Mouse (Mus musculus) MEL (cell line): ENCODE measurements around the gene Gosr2. TPM values are rescaled to one million over a fixed set of nuclear protein-coding genes. Genes with fewer than 3 reads are reported as not detected.

Experiments used
- DNase-seq: peaks from one replicate; pipeline ENCODE4 v3.0.0; 2011; ENCODE audit warnings: low read depth, low spot score
- H3K27ac ChIP-seq: 2 replicates; pipeline ENCODE4 v1.5.1; 2012; ENCODE audit warnings: low read depth, mild to moderate bottlenecking, control low read depth, low read length, moderate library complexity; ENCODE audit not compliant: control insufficient read depth
- H3K27me3 ChIP-seq, 2 experiments: fragments of 150-350 bp in 1 of 2; sonication (generic) in 1 of 2; 2 replicates each; pipeline ENCODE4 v1.6.1; 2012; ENCODE audit warnings: low read length in 2 of 2, mild to moderate bottlenecking in 2 of 2, improper control_type of control experiment in 1 of 2, moderate library complexity in 1 of 2; ENCODE audit not compliant: insufficient read depth in 2 of 2, control insufficient read depth in 1 of 2
- H3K36me3 ChIP-seq, 2 experiments: 2 replicates each; pipeline ENCODE4 v1.6.1; 2012 to 2014; ENCODE audit warnings: low read length in 2 of 2, improper control_type of control experiment in 1 of 2, inconsistent platforms in 1 of 2, mild to moderate bottlenecking in 1 of 2; ENCODE audit not compliant: insufficient read depth in 2 of 2, control insufficient read depth in 1 of 2
- H3K4me1 ChIP-seq, 2 experiments: fragments of 150-350 bp in 1 of 2; sonication (generic) in 1 of 2; 2 replicates each; pipeline ENCODE4 v1.6.1; 2012; ENCODE audit warnings: low read length in 2 of 2, improper control_type of control experiment in 1 of 2, mild to moderate bottlenecking in 1 of 2; ENCODE audit not compliant: insufficient read depth in 2 of 2, control insufficient read depth in 1 of 2
- H3K4me3 ChIP-seq, 2 experiments: fragments of 150-350 bp in 1 of 2; sonication (generic) in 1 of 2; 2 replicates each; pipeline ENCODE4 v1.5.1; 2012; ENCODE audit warnings: low read depth in 2 of 2, low read length in 2 of 2, mild to moderate bottlenecking in 2 of 2, moderate library complexity in 2 of 2, control low read depth in 1 of 2, improper control_type of control experiment in 1 of 2; ENCODE audit not compliant: control insufficient read depth in 1 of 2, insufficient read depth in 1 of 2
- H3K79me2 ChIP-seq: 2 replicates; pipeline ENCODE4 v1.6.1; 2012; ENCODE audit warnings: mild to moderate bottlenecking, low read length, moderate library complexity; ENCODE audit not compliant: control insufficient read depth, poor library complexity, insufficient read depth
- H3K9ac ChIP-seq: 2 replicates; pipeline ENCODE4 v1.6.1; 2012; ENCODE audit warnings: low read depth, mild to moderate bottlenecking, control low read depth, low read length, moderate library complexity; ENCODE audit not compliant: control insufficient read depth, poor library complexity, severe bottlenecking
- H3K9me3 ChIP-seq: fragments of 150-350 bp; sonication (generic); replicated peaks from 2 replicates; pipeline ENCODE4 v1.6.1; 2012; ENCODE audit warnings: mild to moderate bottlenecking, low read length, improper control_type of control experiment, moderate library complexity; ENCODE audit not compliant: insufficient read depth
- BHLHE40 ChIP-seq: IDR thresholded peaks from 2 replicates; pipeline ENCODE4 v1.6.1; 2012; ENCODE audit warnings: low read depth, mild to moderate bottlenecking, inconsistent platforms, low read length, improper control_type of control experiment, borderline replicate concordance
- CHD2 ChIP-seq: IDR thresholded peaks from 2 replicates; pipeline ENCODE4 v1.6.1; 2011; ENCODE audit warnings: low read length, improper control_type of control experiment
- CTCF ChIP-seq, 3 experiments: IDR thresholded peaks in 2 of 3; conservative IDR thresholded peaks in 1 of 3; 2 replicates each; pipeline ENCODE4 v1.5.1; 2011 to 2012; ENCODE audit warnings: low read length in 3 of 3, low read depth in 2 of 3, mild to moderate bottlenecking in 2 of 3, improper control_type of control experiment in 1 of 3, inconsistent platforms in 1 of 3, mixed read lengths in 1 of 3, moderate library complexity in 1 of 3; ENCODE audit not compliant: control insufficient read depth in 1 of 3, insufficient read depth in 1 of 3, poor library complexity in 1 of 3, severe bottlenecking in 1 of 3
- E2F4 ChIP-seq: IDR thresholded peaks from 2 replicates; pipeline ENCODE4 v1.6.1; 2011; ENCODE audit warnings: low read depth, low read length, improper control_type of control experiment, borderline replicate concordance
- ELF1 ChIP-seq: IDR thresholded peaks from 2 replicates; pipeline ENCODE4 v1.6.1; 2014; ENCODE audit warnings: low read depth, mild to moderate bottlenecking, inconsistent platforms, low read length, improper control_type of control experiment, moderate library complexity
- EP300 ChIP-seq, 2 experiments: IDR thresholded peaks; 2 replicates each; pipeline ENCODE4 v1.6.1; 2011; ENCODE audit warnings: improper control_type of control experiment in 2 of 2, low read length in 2 of 2, low read depth in 1 of 2, mild to moderate bottlenecking in 1 of 2
- GABPA ChIP-seq: IDR thresholded peaks from 2 replicates; pipeline ENCODE4 v1.6.1; 2012; ENCODE audit warnings: low read depth, mild to moderate bottlenecking, inconsistent platforms, low read length, improper control_type of control experiment, moderate library complexity
- GATA1 ChIP-seq: IDR thresholded peaks from 2 replicates; pipeline ENCODE4 v1.6.1; 2011; ENCODE audit warnings: low read depth, low read length, improper control_type of control experiment
- HCFC1 ChIP-seq: IDR thresholded peaks from 2 replicates; pipeline ENCODE4 v1.6.1; 2012; ENCODE audit warnings: low read depth, mild to moderate bottlenecking, inconsistent platforms, low read length, improper control_type of control experiment, moderate library complexity
- JUND ChIP-seq: IDR thresholded peaks from 2 replicates; pipeline ENCODE4 v1.6.1; 2011; ENCODE audit warnings: low read depth, mild to moderate bottlenecking, improper control_type of control experiment, low read length
- MAFK ChIP-seq: IDR thresholded peaks from 2 replicates; pipeline ENCODE4 v1.6.1; 2011; ENCODE audit warnings: low read depth, mild to moderate bottlenecking, low read length, improper control_type of control experiment, borderline replicate concordance
- MAZ ChIP-seq: IDR thresholded peaks from 2 replicates; pipeline ENCODE4 v1.6.1; 2012; ENCODE audit warnings: low read depth, mild to moderate bottlenecking, inconsistent platforms, low read length, improper control_type of control experiment
- MXI1 ChIP-seq: IDR thresholded peaks from 2 replicates; pipeline ENCODE4 v1.6.1; 2011; ENCODE audit warnings: mild to moderate bottlenecking, low read depth, low read length, improper control_type of control experiment
- MYB ChIP-seq: IDR thresholded peaks from 2 replicates; pipeline ENCODE4 v1.6.1; 2011; ENCODE audit warnings: mild to moderate bottlenecking, low read depth, low read length, improper control_type of control experiment
- MYC ChIP-seq: IDR thresholded peaks from 2 replicates; pipeline ENCODE4 v1.6.1; 2011; ENCODE audit warnings: low read depth, mild to moderate bottlenecking, low read length, improper control_type of control experiment, moderate library complexity
- NRF1 ChIP-seq: IDR thresholded peaks from 2 replicates; pipeline ENCODE4 v1.6.1; 2014; ENCODE audit warnings: low read depth, mild to moderate bottlenecking, inconsistent platforms, low read length, improper control_type of control experiment, moderate library complexity; ENCODE audit not compliant: poor library complexity, insufficient read depth, severe bottlenecking
- POLR2A ChIP-seq, 2 experiments: IDR thresholded peaks; 2 replicates each; pipeline ENCODE4 v1.6.1; 2011 to 2012; ENCODE audit warnings: low read length in 2 of 2, mild to moderate bottlenecking in 2 of 2, control low read depth in 1 of 2, improper control_type of control experiment in 1 of 2, low read depth in 1 of 2, moderate library complexity in 1 of 2; ENCODE audit not compliant: control insufficient read depth in 1 of 2, insufficient read depth in 1 of 2, poor library complexity in 1 of 2
- POLR2AphosphoS2 ChIP-seq: IDR thresholded peaks from 2 replicates; pipeline ENCODE4 v1.6.1; 2011; ENCODE audit warnings: low read length, improper control_type of control experiment
- POLR2AphosphoS5 ChIP-seq: IDR thresholded peaks from 2 replicates; pipeline ENCODE4 v1.6.1; 2012; ENCODE audit warnings: low read depth, borderline replicate concordance, mild to moderate bottlenecking, inconsistent platforms, low read length, moderate library complexity, mixed read lengths
- SIN3A ChIP-seq: IDR thresholded peaks from 2 replicates; pipeline ENCODE4 v1.6.1; 2012; ENCODE audit warnings: low read length, improper control_type of control experiment, inconsistent platforms
- SMC3 ChIP-seq: IDR thresholded peaks from 2 replicates; pipeline ENCODE4 v1.6.1; 2011; ENCODE audit warnings: low read depth, low read length, improper control_type of control experiment
- TAL1 ChIP-seq: IDR thresholded peaks from 2 replicates; pipeline ENCODE4 v1.6.1; 2012; ENCODE audit warnings: mild to moderate bottlenecking, inconsistent platforms, low read length, moderate library complexity, mixed read lengths
- USF1 ChIP-seq: IDR thresholded peaks from 2 replicates; pipeline ENCODE4 v1.6.1; 2014; ENCODE audit warnings: low read depth, mild to moderate bottlenecking, inconsistent platforms, low read length, improper control_type of control experiment, moderate library complexity
- USF2 ChIP-seq, 2 experiments: IDR thresholded peaks; 2 replicates each; pipeline ENCODE4 v1.6.1; 2011 to 2012; ENCODE audit warnings: improper control_type of control experiment in 2 of 2, low read length in 2 of 2, borderline replicate concordance in 1 of 2, inconsistent platforms in 1 of 2, low read depth in 1 of 2, mild to moderate bottlenecking in 1 of 2; ENCODE audit not compliant: insufficient read depth in 1 of 2
- ZKSCAN1 ChIP-seq: IDR thresholded peaks from 2 replicates; pipeline ENCODE4 v1.6.1; 2012; ENCODE audit warnings: low read depth, mild to moderate bottlenecking, inconsistent platforms, low read length, improper control_type of control experiment, moderate library complexity
- ZNF384 ChIP-seq: IDR thresholded peaks from 2 replicates; pipeline ENCODE4 v1.6.1; 2012; ENCODE audit warnings: low read depth, mild to moderate bottlenecking, inconsistent platforms, low read length, improper control_type of control experiment
- polyA plus RNA-seq, 2 experiments: library from polyadenylated mRNA; stranded (reverse) in 1 of 2; unstranded in 1 of 2; fragments of >175 nt in 1 of 2; fragments of >200 nt in 1 of 2; gene quantifications; 2 replicates each; pipeline versions ENCODE4 v1.2.1 to v1.2.4; 2012; ENCODE audit warnings: low replicate concordance in 2 of 2, low read depth in 1 of 2; ENCODE audit not compliant: insufficient read length in 2 of 2, insufficient read depth in 1 of 2, missing spikeins in 1 of 2
- total RNA-seq: library from RNA; depleted of rRNA; stranded (reverse); fragments of 300-350 nt; gene quantifications from 2 replicates; pipeline ENCODE4 v1.2.3, GENCODE M21; 2012

Gene Gosr2
- total and polyA plus RNA-seq, 3 experiments: 101 to 149 TPM; not detected in 1

DNA sequence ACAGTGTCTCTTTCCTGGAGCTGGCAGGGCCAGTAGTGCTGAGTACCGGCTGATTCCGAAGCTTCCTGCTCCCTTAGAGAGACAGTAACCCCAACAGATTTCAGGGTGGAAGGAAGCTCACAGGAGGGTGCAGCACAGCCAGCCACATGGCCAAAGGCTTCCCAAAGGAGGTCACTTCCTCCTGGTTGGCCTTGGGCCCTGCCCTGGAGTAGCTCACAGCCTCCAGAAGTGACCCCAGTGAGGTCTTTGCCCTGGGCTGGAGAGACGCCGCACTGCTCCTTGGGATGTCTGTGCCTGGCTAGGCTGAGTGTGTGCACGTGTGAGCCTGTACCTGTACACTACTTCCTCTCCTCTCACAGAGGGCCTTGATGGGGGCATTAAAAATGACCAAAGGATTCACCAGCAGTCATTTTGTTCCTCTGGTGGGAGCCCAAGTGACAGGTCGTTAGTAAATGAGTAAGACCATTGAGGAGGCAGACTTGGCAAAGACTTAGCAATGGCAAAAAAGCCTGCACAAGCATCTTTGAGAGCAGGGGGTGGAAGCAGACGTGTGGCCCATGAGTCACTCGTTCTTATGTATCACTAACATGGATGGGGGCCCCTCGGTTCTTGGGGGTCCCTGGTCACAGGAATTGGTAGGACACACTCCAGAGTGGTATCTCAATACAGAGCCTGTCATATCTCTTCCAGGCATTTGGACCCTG is 31.7 kb upstream of the Gosr2 start:
- H3K9ac ChIP-seq: no peak overlapping the region
- TF ChIP-seq MAFK (no peak), CHD2 (no peak), MXI1 (no peak), TAL1 (no peak), ELF1 (no peak), E2F4 (no peak), POLR2AphosphoS5 (no peak), BHLHE40 (no peak), EP300 (IDR thresholded peaks at IDR 0.05; ENCODE audit: low read depth in 1 of 2, low read length in 2 of 2) (no peak), MYC (no peak), JUND (no peak), CTCF (IDR thresholded peaks at IDR 0.05 in 2 of 3, conservative IDR thresholded peaks at IDR 0.05 in 1 of 3; ENCODE audit: control insufficient read depth in 1 of 3, insufficient read depth in 1 of 3, low read depth in 2 of 3, low read length in 3 of 3, poor library complexity in 1 of 3, severe bottlenecking in 1 of 3) (no peak), HCFC1 (no peak), ZKSCAN1 (no peak), MAZ (no peak), ZNF384 (no peak), USF2 (IDR thresholded peaks at IDR 0.05; ENCODE audit: borderline replicate concordance in 1 of 2, insufficient read depth in 1 of 2, low read depth in 1 of 2, low read length in 2 of 2) (no peak), MYB (no peak), GABPA (no peak)
- H3K4me3 ChIP-seq: no peak overlapping the region
- H3K27ac ChIP-seq: no peak overlapping the region
- no peaks in the 10 kb centered on the region for H3K27me3 ChIP-seq
- H3K4me1 ChIP-seq: no peaks in the 10 kb centered on the region
- no peak for DNase-seq
- H3K79me2 ChIP-seq: no peaks in the 10 kb centered on the region
- H3K36me3 ChIP-seq: no peaks in the 10 kb centered on the region
- H3K9me3 ChIP-seq: no peaks in the 10 kb centered on the region

GRCm38 (mm10) chr11:103724331-103724771 is 26.7 kb upstream of the Gosr2 start:
- Histone ChIP-seq H3K79me2 (no peaks in the 10 kb centered on the region), H3K9ac (no peak overlapping the region), H3K4me3 (no peak overlapping the region), H3K36me3 (no peaks in the 10 kb centered on the region), H3K4me1 (no peaks in the 10 kb centered on the region), H3K27ac (no peak overlapping the region), H3K9me3 (no peaks in the 10 kb centered on the region), H3K27me3 (peaks cover 0 to 2% of the 10 kb centered on the region in 2 experiments; a peak in 1 of 4 replicates)
- TF ChIP-seq NRF1 (no peak), ELF1 (no peak), POLR2A (IDR thresholded peaks at IDR 0.05; ENCODE audit: control insufficient read depth in 1 of 2, insufficient read depth in 1 of 2, low read depth in 1 of 2, low read length in 2 of 2, poor library complexity in 1 of 2) (no peak), GATA1 (no peak), SIN3A (no peak), USF2 (IDR thresholded peaks at IDR 0.05; ENCODE audit: borderline replicate concordance in 1 of 2, insufficient read depth in 1 of 2, low read depth in 1 of 2, low read length in 2 of 2) (no peak), USF1 (no peak), ZNF384 (no peak), SMC3 (no peak), POLR2AphosphoS2 (no peak)
- DNase-seq: no peak
